Comparison of ENCODE assay signal across 13 mouse cellular contexts in the genomic region with DNA sequence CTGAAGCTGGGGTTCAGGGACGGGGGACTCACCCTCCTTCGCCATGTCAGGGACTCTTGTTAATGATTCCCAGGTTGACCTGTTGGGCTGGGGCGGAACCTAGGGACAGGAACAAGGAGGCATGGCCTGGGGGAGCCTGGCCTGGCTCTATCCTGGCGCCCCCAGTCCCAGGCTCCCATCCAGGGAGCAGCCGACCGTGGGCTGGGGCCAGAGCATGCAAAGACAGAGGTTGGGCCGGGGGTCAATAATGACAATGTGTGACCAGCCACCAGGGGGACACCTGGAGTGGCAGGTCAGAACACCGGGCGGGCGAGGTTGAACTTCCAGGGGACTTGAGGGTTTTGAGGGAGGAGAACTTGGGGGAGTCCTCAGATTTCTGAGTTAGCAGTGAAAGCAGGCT. TPM values are rescaled to one million over a fixed set of nuclear protein-coding genes. Genes with fewer than 3 reads are reported as not detected.
DNase-seq lines count a peak whose midpoint lies in the region; ATAC-seq and TF ChIP-seq lines count a peak whose summit lies in the region.
"Had no signal": no experiment of that assay in that cellular context is flagged by ENCODE, and none has a peak within 500 bp of the region (broad histone marks: within the 10 kb centered on the region; RNA-seq: fewer than 3 reads in every experiment).

No protein-coding gene starts in this region.

- peak overlapping the region; percentile 65; the same call in 1 of the 2 replicates for H3K27ac ChIP-seq in lung, embryonic 16.5 days (ENCODE audit: low read length)
- H3K27ac ChIP-seq in limb, embryonic 11.5 days (replicated peaks; ENCODE audit: low read depth, low read length): no peak overlapping the region
- H3K27ac ChIP-seq in stomach, postnatal 0 days (replicated peaks): 0 out of 2 replicates have a peak overlapping the region, but pooled peaks have one; percentile 49
- H3K27ac ChIP-seq in left cerebral cortex, adult 2 months: no peak overlapping the region
- H3K27ac ChIP-seq: forebrain, embryonic 15.5 days; hindbrain, embryonic 15.5 days had no signal

- peak overlapping the region; percentile 53 for H3K4me2 ChIP-seq in lung, embryonic 16.5 days (ENCODE audit: low read depth, low read length)
- H3K4me2 ChIP-seq in limb, embryonic 11.5 days (ENCODE audit: low read depth, severe bottlenecking): no peak overlapping the region
- H3K4me2 ChIP-seq in stomach, postnatal 0 days (replicated peaks; ENCODE audit: low read depth): peak overlapping the region; percentile 40
- H3K4me2 ChIP-seq: forebrain, embryonic 15.5 days; hindbrain, embryonic 15.5 days had no signal

- no peak for TF ChIP-seq EP300 in stomach, postnatal 0 days (optimal IDR thresholded peaks at IDR 0.05)

- peaks cover 15% of the 10 kb centered on the region for H3K4me1 ChIP-seq in lung, embryonic 16.5 days (replicated peaks; ENCODE audit: control insufficient read depth, insufficient read depth, low read length)
- H3K4me1 ChIP-seq in limb, embryonic 11.5 days (ENCODE audit: control insufficient read depth, insufficient read depth, low read length): peaks cover 10% of the 10 kb centered on the region
- peaks cover 3% of the 10 kb centered on the region for H3K4me1 ChIP-seq in stomach, postnatal 0 days (replicated peaks; ENCODE audit: control insufficient read depth, insufficient read depth)
- H3K4me1 ChIP-seq: forebrain, embryonic 15.5 days had no signal

- no peaks in the 10 kb centered on the region for H3K9me3 ChIP-seq in lung, embryonic 16.5 days (ENCODE audit: control insufficient read depth, low read length)
- H3K9me3 ChIP-seq in limb, embryonic 11.5 days (ENCODE audit: control insufficient read depth, low read length): no peaks in the 10 kb centered on the region
- H3K9me3 ChIP-seq in stomach, postnatal 0 days (ENCODE audit: control insufficient read depth, low read length): no peaks in the 10 kb centered on the region
- H3K9me3 ChIP-seq: forebrain, embryonic 15.5 days; hindbrain, embryonic 15.5 days; megakaryocyte, embryonic 14.5 days had no signal

- TF ChIP-seq CTCF in stomach, postnatal 0 days (IDR thresholded peaks at IDR 0.05; ENCODE audit: low read depth): peak; percentile 53
- no peak; the same call in none of the 2 replicates for TF ChIP-seq CTCF in left cerebral cortex, adult 2 months (IDR thresholded peaks at IDR 0.05)

- intact Hi-C loops in left cerebral cortex, adult 2 months (cut with DNase I): no loop called here

- DNase-seq in embryo, embryonic 9.5 days (ENCODE audit: extremely low spot score): peak; percentile 35
- no peak for DNase-seq in embryo, embryonic 11 days
- DNase-seq in lung, postnatal 14 days: no peak
- DNase-seq in limb, embryonic 11.5 days (ENCODE audit: low spot score): peak; percentile 40
- DNase-seq in stomach, postnatal 0 days (ENCODE audit: low spot score): peak; percentile 58
- DNase-seq in layer of hippocampus, adult 8-10 months (ENCODE audit: low spot score in 2 of 2): no peak
- no peak for DNase-seq in left cerebral cortex, adult 2 months (ENCODE audit: extremely low spot score in 1 of 2, low spot score in 2 of 2)
- DNase-seq: cerebellum, adult 11 months had no signal

- H3K36me3 ChIP-seq in lung, embryonic 16.5 days (ENCODE audit: control insufficient read depth, insufficient read depth, low read length): no peaks in the 10 kb centered on the region
- no peaks in the 10 kb centered on the region for H3K36me3 ChIP-seq in limb, embryonic 11.5 days (ENCODE audit: control insufficient read depth, insufficient read depth, low read length)
- no peaks in the 10 kb centered on the region for H3K36me3 ChIP-seq in stomach, postnatal 0 days (ENCODE audit: control insufficient read depth, insufficient read depth, low read length)
- H3K36me3 ChIP-seq: forebrain, embryonic 15.5 days; hindbrain, embryonic 15.5 days had no signal

- no peaks in the 10 kb centered on the region for H3K27me3 ChIP-seq in lung, embryonic 16.5 days (ENCODE audit: control insufficient read depth, insufficient read depth, low read depth, low read length)
- no peaks in the 10 kb centered on the region for H3K27me3 ChIP-seq in limb, embryonic 11.5 days (ENCODE audit: control insufficient read depth, insufficient read depth, low read length)
- H3K27me3 ChIP-seq in stomach, postnatal 0 days (ENCODE audit: control insufficient read depth, insufficient read depth, low read length): no peaks in the 10 kb centered on the region
- H3K27me3 ChIP-seq: forebrain, embryonic 15.5 days; hindbrain, embryonic 15.5 days had no signal

- peak; percentile 15; the same call in 1 of the 2 replicates for ATAC-seq in lung, embryonic 16.5 days (ENCODE audit: low read depth)
- ATAC-seq in limb, embryonic 11.5 days (ENCODE audit: insufficient number of reproducible peaks, low FRiP score, low TSS enrichment, low read depth): no peak
- peak; percentile 31; the same call in 1 of the 2 replicates for ATAC-seq in stomach, postnatal 0 days (ENCODE audit: low FRiP score, low TSS enrichment)
- ATAC-seq: forebrain, embryonic 15.5 days had no signal

- H3K9ac ChIP-seq in lung, embryonic 16.5 days (ENCODE audit: low read length): peak overlapping the region; percentile 61
- H3K9ac ChIP-seq in limb, embryonic 11.5 days (ENCODE audit: low read length): no peak overlapping the region
- H3K9ac ChIP-seq in stomach, postnatal 0 days (ENCODE audit: low read length): peak overlapping the region; percentile 32; the same call in 1 of the 2 replicates
- H3K9ac ChIP-seq: forebrain, embryonic 15.5 days; hindbrain, embryonic 15.5 days had no signal

- WGBS in lung, embryonic 16.5 days: 51% methylated on average over 10 of the region's 10 CpGs
- WGBS in limb, embryonic 11.5 days: 50% methylated on average over 10 of the region's 10 CpGs
- 57% methylated on average over 10 of the region's 10 CpGs for WGBS in stomach, postnatal 0 days

- H3K4me3 ChIP-seq in lung, embryonic 16.5 days (ENCODE audit: low read length): peak overlapping the region; percentile 37
- no peak overlapping the region for H3K4me3 ChIP-seq in limb, embryonic 11.5 days (ENCODE audit: low read depth, low read length)
- H3K4me3 ChIP-seq in stomach, postnatal 0 days (ENCODE audit: low read depth, low read length): peak overlapping the region; percentile 24
- H3K4me3 ChIP-seq in left cerebral cortex, adult 2 months: no peak overlapping the region
- H3K4me3 ChIP-seq: forebrain, embryonic 15.5 days; hindbrain, embryonic 15.5 days had no signal

RNA-seq across cellular contexts. Expression of a gene that starts 0.4 kb away (rescaled TPM):
- polyA plus RNA-seq in lung, embryonic 16.5 days (2015; fragmentation: Nextera tagmentation; extraction: Ambion mirVana): 17.4 and 23.2 TPM in 2 replicates
- polyA plus RNA-seq in limb, embryonic 11.5 days (2014; fragmentation: Nextera tagmentation; extraction: Ambion mirVana): 2.2 and 2.3 TPM in 2 replicates
- polyA plus RNA-seq in stomach, postnatal 0 days (2015; fragmentation: Nextera tagmentation; extraction: Ambion mirVana): 17.9 and 21.7 TPM in 2 replicates
- total RNA-seq in layer of hippocampus, adult 8-10 months (2022): 1 to 10 TPM; 4.8 to 9.5 (median 5.4) TPM
- total RNA-seq in left cerebral cortex, adult 2 months (2021): 1 to 10 TPM; 2.5 to 8.3 TPM

RNA-seq across cellular contexts. Expression of a gene that starts 12.2 kb away (rescaled TPM):
- 0.64 and 0.89 TPM in 2 replicates for polyA plus RNA-seq in lung, embryonic 16.5 days (2015; fragmentation: Nextera tagmentation; extraction: Ambion mirVana)
- 0.51 and 1.0 TPM in 2 replicates for polyA plus RNA-seq in limb, embryonic 11.5 days (2014; fragmentation: Nextera tagmentation; extraction: Ambion mirVana)
- polyA plus RNA-seq in stomach, postnatal 0 days (2015; fragmentation: Nextera tagmentation; extraction: Ambion mirVana): 2.3 and 2.5 TPM in 2 replicates
- total RNA-seq in layer of hippocampus, adult 8-10 months (2022): 100 to 1,000 TPM; 572 to 623 (median 584) TPM
- total RNA-seq in left cerebral cortex, adult 2 months (2021): 100 to 1,000 TPM; 737 to 759 TPM
- total RNA-seq: neutrophil, adult 5-6 weeks had no signal

RNA-seq across cellular contexts. Expression of a gene that starts 38.1 kb away (rescaled TPM):
- polyA plus RNA-seq in lung, embryonic 16.5 days (2015; fragmentation: Nextera tagmentation; extraction: Ambion mirVana): 76.9 and 84.8 TPM in 2 replicates
- 12.9 and 17.5 TPM in 2 replicates for polyA plus RNA-seq in limb, embryonic 11.5 days (2014; fragmentation: Nextera tagmentation; extraction: Ambion mirVana)
- 1,122 and 1,152 TPM in 2 replicates for polyA plus RNA-seq in stomach, postnatal 0 days (2015; fragmentation: Nextera tagmentation; extraction: Ambion mirVana)
- 1 to 10 TPM in 3 of 4 experiments, not detected in 1; 1.4 to 2.3 (median 1.6) TPM for total RNA-seq in layer of hippocampus, adult 8-10 months (2022)
- not detected for total RNA-seq in left cerebral cortex, adult 2 months (2021)
- total RNA-seq: neutrophil, adult 5-6 weeks had no signal
- polyA plus RNA-seq: forebrain, embryonic 15.5 days had no signal

RNA-seq across cellular contexts. Expression of a gene that starts 41.0 kb away (rescaled TPM):
- polyA plus RNA-seq in lung, embryonic 16.5 days (2015; fragmentation: Nextera tagmentation; extraction: Ambion mirVana): 68.1 and 72.2 TPM in 2 replicates
- polyA plus RNA-seq in limb, embryonic 11.5 days (2014; fragmentation: Nextera tagmentation; extraction: Ambion mirVana): 86.9 and 87.2 TPM in 2 replicates
- 14.4 and 17.4 TPM in 2 replicates for polyA plus RNA-seq in stomach, postnatal 0 days (2015; fragmentation: Nextera tagmentation; extraction: Ambion mirVana)
- total RNA-seq in layer of hippocampus, adult 8-10 months (2022): 100 to 1,000 TPM; 115 to 132 (median 125) TPM
- 100 to 1,000 TPM; 107 to 118 TPM for total RNA-seq in left cerebral cortex, adult 2 months (2021)

RNA-seq across cellular contexts. Expression of a gene that starts 55.5 kb away (rescaled TPM):
- polyA plus RNA-seq in lung, embryonic 16.5 days (2015; fragmentation: Nextera tagmentation; extraction: Ambion mirVana): 0.14 and 0.38 TPM in 2 replicates
- polyA plus RNA-seq in limb, embryonic 11.5 days (2014; fragmentation: Nextera tagmentation; extraction: Ambion mirVana): 0.10 and 0.23 TPM in 2 replicates
- polyA plus RNA-seq in stomach, postnatal 0 days (2015; fragmentation: Nextera tagmentation; extraction: Ambion mirVana): 0.46 and 0.87 TPM in 2 replicates
- total RNA-seq in layer of hippocampus, adult 8-10 months (2022): 10 to 100 TPM; 38.3 to 64.2 (median 55.9) TPM
- total RNA-seq in left cerebral cortex, adult 2 months (2021): 10 to 100 TPM; 28.9 to 34.1 TPM

Comparison
In these comparisons a context has a peak if more than half of its experiments do, and no peak if none do; other contexts are left out.
1. DNase-seq: peak in embryo, embryonic 9.5 days (single experiment), limb, embryonic 11.5 days (single experiment) and stomach, postnatal 0 days (single experiment); none in embryo, embryonic 11 days (single experiment), lung, postnatal 14 days (single experiment), layer of hippocampus, adult 8-10 months (0 of 2) and left cerebral cortex, adult 2 months (0 of 2).
2. H3K27ac ChIP-seq: peak in lung, embryonic 16.5 days (single experiment) and stomach, postnatal 0 days (single experiment); none in limb, embryonic 11.5 days (single experiment) and left cerebral cortex, adult 2 months (single experiment).
3. H3K4me3 ChIP-seq: peak in lung, embryonic 16.5 days (single experiment) and stomach, postnatal 0 days (single experiment); none in limb, embryonic 11.5 days (single experiment) and left cerebral cortex, adult 2 months (single experiment).
4. RNA of a gene that starts 38.1 kb away (polyA plus RNA-seq): 1,122 to 1,152 TPM in stomach, postnatal 0 days; 76.9 to 84.8 TPM in lung, embryonic 16.5 days and 12.9 to 17.5 TPM in limb, embryonic 11.5 days; every median in the first group is over 10 times any median in the second.